Mouse (Mus musculus): ENCODE results near the gene Ifitm10. TPM values are rescaled to one million over a fixed set of nuclear protein-coding genes. Genes with fewer than 3 reads are reported as not detected.
"Not testable (repeated sequence)": the region's sequence is repeated elsewhere in the genome, so short reads cannot be mapped to it uniquely, and the experiment has no call there.

Gene Ifitm10
- polyA plus RNA-seq, 1 experiment from 2014 or later = 10.6 TPM

GRCm38 (mm10) chr7:142323396-142324117, 50.0 kb downstream of the Ifitm10 start:
- peak; percentile 80 for DNase-seq (ENCODE audit: low spot score)

- peak; percentile 89 for DNase-seq (ENCODE audit: low spot score)
These were observed 50.9 kb downstream of the Ifitm10 start for GRCm38 (mm10) chr7:142322641-142323040.

- DNase-seq (ENCODE audit: low spot score) = not testable (repeated sequence)
These were observed 51.8 kb downstream of the Ifitm10 start for GRCm38 (mm10) chr7:142321637-142322306.

GRCm38 (mm10) chr7:142320906-142321305, 52.6 kb downstream of the Ifitm10 start:
- DNase-seq (ENCODE audit: low spot score) = no peak

DNA sequence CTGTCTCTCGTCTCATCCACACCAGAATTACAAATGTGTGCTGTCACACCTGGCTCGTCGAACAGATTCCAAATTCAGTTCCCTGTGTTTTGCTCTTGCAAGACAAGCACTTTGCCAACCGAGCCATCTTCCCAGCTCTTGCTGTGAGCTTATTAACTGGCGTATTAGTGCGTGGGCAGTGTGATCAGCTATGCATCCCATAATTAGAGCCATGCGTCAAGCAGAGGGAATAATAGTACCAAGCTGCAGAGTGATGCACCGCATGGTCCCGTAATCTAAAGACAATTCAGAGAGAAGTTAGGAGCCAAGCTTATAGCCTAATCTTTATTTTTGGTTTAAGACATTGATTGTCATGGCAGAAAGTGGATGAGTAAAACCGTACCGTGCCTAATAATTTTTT, 54.4 kb downstream of the Ifitm10 start:
- no peak for DNase-seq (ENCODE audit: low spot score)

GRCm38 (mm10) chr7:142317216-142317615, 56.3 kb downstream of the Ifitm10 start:
- DNase-seq (ENCODE audit: low spot score) = peak; percentile 53

DNA sequence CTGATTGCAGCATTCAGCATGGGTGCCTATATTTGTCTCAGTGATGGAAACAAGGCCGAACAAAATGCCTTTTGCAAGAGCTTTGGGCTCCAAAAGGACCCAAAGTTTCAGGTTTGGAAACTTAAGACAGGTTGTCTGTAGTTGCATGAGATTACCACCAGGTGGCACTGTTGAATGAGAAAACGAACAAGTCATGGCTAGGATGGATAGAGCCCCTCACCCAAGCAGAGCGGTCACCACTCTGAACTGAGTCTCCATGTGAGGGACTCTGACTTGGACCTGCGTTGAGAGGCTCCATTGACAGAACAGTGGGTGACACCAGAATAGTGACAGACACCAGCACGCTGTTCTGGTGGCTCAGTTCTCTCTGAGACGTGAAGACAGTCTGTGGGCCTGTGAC, 57.0 kb downstream of the Ifitm10 start:
- DNase-seq (ENCODE audit: low spot score) = peak; percentile 77

DNA sequence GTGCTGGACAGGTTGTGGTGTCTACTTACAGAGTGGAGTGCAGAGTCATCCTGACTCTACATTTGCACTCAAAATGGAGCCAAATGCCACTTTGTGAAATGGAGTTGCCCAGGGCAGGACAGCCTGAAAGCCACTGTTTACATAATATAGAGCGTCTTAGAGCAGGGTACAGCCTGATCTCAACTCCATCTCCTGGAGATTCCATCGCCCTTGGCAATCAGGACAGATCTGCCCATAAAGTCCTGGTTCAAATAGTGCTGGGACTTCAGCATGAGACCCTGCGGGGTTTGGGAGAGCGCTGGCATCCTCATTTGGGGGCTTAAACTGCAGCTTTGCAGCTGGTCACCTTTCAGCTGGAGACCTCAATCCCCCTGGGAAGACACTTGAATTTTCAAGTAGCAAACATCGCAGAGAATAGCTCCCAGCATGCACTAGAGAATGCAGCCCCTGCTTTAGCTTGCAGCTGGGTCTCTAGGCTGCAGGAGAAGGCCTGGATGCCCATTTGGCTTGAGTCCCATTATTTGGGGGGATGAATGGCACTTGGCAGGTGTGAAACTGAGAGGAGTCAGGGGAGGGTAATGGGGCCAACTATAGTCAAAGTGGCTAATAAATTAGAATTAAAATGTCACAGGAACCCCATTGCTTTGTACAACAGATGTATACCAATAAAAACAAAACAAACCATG, 58.8 kb downstream of the Ifitm10 start:
- DNase-seq (ENCODE audit: low spot score) = no peak

- not testable (repeated sequence) for DNase-seq (ENCODE audit: low spot score)
These were observed 69.6 kb downstream of the Ifitm10 start for GRCm38 (mm10) chr7:142303929-142304328.

DNA sequence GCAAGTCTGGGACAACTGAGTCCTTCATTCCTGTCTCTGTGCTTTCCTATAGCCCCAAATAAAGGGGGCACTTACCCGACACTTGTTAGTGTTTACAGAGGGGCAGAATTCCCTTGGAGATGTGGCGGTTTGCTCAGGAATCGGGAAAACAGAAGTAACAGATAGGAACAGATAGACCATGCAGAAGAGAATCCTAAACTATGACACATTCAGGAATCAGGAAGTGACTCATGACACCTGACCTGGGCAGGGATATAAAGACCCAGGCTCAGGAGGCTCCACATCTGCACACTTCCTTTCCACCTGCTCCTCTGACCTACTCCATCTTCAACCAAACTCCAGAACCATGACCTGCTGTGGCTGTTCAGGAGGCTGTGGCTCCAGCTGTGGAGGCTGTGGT, 70.3 kb downstream of the Ifitm10 start, which contains the start of gene Krtap5-4:
Krtap5-4 (plus strand) TSS at position 301 of the 400 bp plus-strand sequence.
- DNase-seq (ENCODE audit: low spot score) = peak; percentile 24

DNA sequence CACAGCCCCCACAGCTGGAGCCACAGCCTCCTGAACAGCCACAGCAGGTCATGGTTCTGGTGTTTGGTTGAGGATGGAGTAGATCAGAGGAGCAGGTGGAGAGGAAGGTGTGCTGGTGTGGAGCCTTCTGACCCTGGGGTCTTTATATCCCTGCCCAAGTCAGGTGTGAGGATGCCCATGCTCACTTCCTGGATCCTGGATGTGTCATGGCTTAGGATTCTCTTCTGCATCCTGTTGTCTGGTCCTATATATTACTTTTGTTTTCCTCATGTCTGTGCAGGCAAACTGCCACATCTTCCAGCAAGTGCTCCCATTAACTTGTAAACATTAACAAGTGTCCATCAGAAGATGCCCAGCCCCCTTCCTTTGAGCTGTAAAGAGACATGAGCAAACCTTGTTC, 76.5 kb downstream of the Ifitm10 start, which contains the start of gene Krtap5-1:
Krtap5-1 (minus strand) TSS at position 101 of the 400 bp plus-strand sequence.
- not testable (repeated sequence) for DNase-seq (ENCODE audit: low spot score)

DNA sequence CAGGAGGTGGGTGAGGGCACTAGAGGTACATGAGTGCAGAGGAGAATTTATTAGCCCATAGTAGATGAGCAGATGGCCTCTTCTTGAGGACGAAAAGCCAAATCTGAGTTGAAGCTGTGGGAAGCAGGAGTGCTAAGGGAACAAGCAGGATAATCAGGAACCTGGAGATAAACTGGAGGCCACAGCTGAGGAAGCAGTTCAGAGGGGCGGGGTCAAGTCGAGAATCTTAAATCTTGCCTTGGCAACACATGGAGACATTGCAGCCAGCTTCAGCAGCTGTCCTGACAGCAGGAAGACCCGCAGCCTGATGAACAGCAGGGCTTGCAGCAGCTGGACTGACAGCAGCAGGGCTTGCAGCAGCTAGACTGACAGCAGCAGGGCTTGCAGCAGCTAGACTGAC, 77.4 kb downstream of the Ifitm10 start:
- not testable (repeated sequence) for DNase-seq (ENCODE audit: low spot score)

- no peak for DNase-seq (ENCODE audit: low spot score)
These were observed 78.1 kb downstream of the Ifitm10 start for GRCm38 (mm10) chr7:142295418-142295817.

GRCm38 (mm10) chr7:142293851-142294250, 79.7 kb downstream of the Ifitm10 start:
- peak; percentile 42 for DNase-seq (ENCODE audit: low spot score)

DNA sequence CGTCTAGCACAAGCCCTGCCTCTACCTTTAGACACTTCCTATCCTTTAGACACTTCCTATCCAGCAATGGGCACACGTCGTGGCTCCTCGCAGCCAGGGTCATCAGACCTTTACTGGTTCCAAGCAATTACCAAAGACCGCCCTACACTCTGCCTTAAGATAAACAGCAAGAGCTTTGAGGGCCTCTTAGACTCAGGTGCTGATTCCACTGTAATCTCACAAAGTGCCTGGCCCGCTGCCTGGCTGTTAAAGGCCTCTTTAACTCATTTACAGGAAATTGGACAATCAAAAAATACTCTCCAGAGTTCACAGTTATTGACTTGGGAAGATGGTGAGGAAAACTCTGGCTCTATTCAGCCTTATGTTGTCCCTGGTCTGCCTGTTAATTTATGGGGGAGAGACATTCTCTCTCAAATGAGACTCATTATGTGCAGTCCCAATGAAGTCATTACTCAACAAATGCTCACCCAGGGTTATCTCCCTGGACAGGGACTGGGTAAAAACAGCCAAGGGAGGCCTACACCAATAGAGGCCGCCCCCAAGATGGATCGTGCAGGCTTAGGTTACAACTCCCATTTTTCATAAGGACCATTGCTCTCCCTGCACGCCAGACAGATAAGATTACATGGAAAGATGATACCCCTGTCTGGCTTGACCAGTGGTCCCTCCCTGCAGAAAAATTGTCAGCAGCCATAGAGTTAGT, 87.5 kb downstream of the Ifitm10 start:
- DNase-seq (ENCODE audit: low spot score) = not testable (repeated sequence)

DNA sequence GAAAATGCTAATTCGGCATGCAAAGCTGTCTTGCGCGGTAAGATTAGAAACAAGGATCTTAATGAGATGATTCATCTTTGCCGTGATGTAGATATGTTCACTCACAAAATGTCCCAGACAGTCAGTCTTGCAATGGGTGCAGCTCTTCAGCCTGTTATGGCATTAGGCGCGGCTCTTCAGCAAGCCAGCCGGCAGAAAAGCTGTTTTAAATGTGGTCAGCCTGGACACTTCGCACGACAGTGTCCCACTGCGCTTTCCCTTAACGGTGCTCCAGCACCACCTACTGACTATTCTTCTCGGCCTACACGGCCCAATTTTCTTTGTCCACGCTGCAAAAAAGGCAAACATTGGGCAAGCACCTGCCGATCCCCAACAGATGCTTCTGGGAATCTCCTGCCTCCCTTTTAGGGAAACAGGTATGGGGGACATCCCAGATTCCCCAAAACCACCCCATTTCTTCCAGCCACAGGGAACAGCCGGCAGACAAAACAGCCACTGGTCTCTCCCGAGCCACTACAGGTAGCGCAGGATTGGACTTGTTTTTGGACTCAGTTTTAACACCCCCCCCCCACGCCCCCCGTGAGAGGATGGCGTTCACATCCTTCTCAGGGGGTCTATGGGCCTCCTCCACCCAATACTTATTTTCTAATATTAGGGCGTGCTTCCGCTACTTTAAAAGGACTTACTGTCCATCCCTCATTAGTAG, 88.3 kb downstream of the Ifitm10 start:
- DNase-seq (ENCODE audit: low spot score) = no peak

GRCm38 (mm10) chr7:142284615-142285080, 88.9 kb downstream of the Ifitm10 start:
- DNase-seq (ENCODE audit: low spot score) = peak; percentile 86

DNA sequence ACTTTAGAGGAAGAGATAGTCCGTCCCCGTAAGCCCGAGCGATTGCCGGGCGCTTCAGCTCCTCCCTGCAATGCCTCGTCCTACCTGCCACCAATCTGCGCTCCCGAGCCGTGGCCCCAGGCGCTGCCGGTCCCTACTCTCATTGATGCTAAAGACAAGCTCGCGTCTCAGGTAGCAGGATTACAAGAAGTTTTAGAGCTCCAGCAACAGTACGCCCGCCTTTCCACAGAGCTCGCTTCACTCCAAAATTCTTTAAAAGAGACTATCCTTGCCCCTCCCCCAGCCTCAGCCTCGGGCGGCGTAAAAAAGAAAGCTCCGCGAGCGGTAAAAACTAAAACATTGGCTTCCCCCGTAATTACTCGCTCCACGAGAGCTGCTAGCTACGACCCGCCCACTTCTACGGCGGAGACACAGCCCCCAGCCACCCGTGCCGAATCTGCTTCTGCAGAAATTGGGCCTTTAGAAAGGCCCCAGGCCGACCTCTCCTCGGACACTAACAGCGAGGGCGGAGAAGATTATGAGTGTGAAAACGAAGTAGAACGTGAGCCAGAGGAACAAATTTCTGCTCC, 89.4 kb downstream of the Ifitm10 start:
- DNase-seq (ENCODE audit: low spot score) = peak; percentile 71

- not testable (repeated sequence) for DNase-seq (ENCODE audit: low spot score)
These were observed 90.7 kb downstream of the Ifitm10 start for GRCm38 (mm10) chr7:142282847-142283246.

DNA sequence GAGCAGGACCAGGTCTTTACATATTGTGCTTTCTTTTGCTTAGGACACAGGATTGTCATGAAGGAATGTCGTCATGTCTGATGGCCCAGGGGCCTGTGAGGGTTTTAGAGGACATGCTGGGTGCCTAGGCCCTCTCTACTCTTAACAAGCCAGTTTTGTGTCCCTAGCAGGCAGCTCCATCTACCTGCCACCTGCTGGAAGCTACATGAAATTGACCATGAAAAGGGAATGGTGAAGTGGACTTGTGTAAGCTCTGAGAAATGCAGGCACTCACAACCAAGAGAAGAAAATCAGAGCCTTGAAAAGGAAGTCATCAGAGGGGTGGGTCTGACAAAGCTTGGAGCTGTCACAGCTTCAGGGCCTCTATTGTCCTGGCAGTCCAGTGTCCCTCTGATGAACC, 94.3 kb downstream of the Ifitm10 start:
- not testable (repeated sequence) for DNase-seq (ENCODE audit: low spot score)
